Mouse (Mus musculus) heart, embryonic 10.5 days (tissue): ENCODE results near the gene Cbx2. TPM values are rescaled to one million over a fixed set of nuclear protein-coding genes. Genes with fewer than 3 reads are reported as not detected.
A peak's percentile ranks its signal among the peaks of the same experiment; 100 is the strongest.

Experiments
- DNase-seq: peaks from one replicate; pipeline ENCODE4 v3.0.0-alpha.2; 2017; ENCODE audit warnings: low spot score
- H3K27ac ChIP-seq: fragments of 300-500 bp; sonication (generic); 2 replicates; pipeline ENCODE4 v1.5.1; 2016; ENCODE audit warnings: mild to moderate bottlenecking
- H3K27me3 ChIP-seq: fragments of 300-500 bp; sonication (generic); 2 replicates; pipeline ENCODE4 v1.6.1; 2016; ENCODE audit warnings: mild to moderate bottlenecking; ENCODE audit not compliant: poor library complexity, insufficient read depth, severe bottlenecking
- H3K36me3 ChIP-seq: fragments of 300-500 bp; sonication (generic); 2 replicates; pipeline ENCODE4 v1.6.1; 2016; ENCODE audit warnings: mild to moderate bottlenecking, moderate library complexity
- H3K4me1 ChIP-seq: fragments of 300-500 bp; sonication (generic); 2 replicates; pipeline ENCODE4 v1.6.1; 2016; ENCODE audit warnings: mild to moderate bottlenecking
- H3K4me3 ChIP-seq: fragments of 300-500 bp; sonication (generic); 2 replicates; pipeline ENCODE4 v1.5.1; 2016; ENCODE audit warnings: mild to moderate bottlenecking, moderate library complexity
- H3K9me3 ChIP-seq: fragments of 300-500 bp; sonication (generic); 2 replicates; pipeline ENCODE4 v1.6.1; 2016; ENCODE audit warnings: mild to moderate bottlenecking, moderate library complexity
- WGBS: fragments of 180-500 bp; shearing (Covaris S2); methylation state at CpG from one replicate; pipeline ENCODE4 v1.1.7; 2016; 5-methylcytosine and 5-hydroxymethylcytosine counted together
- polyA plus RNA-seq: library from polyadenylated mRNA; unstranded; fragments of >200 nt; fragmentation: Nextera tagmentation; extraction: Ambion mirVana; gene quantifications from 2 replicates; pipeline ENCODE4 v1.2.1, GENCODE M21; 2016

Gene Cbx2
- polyA plus RNA-seq, 1 experiment from 2014 or later, result 56.0 TPM

DNA sequence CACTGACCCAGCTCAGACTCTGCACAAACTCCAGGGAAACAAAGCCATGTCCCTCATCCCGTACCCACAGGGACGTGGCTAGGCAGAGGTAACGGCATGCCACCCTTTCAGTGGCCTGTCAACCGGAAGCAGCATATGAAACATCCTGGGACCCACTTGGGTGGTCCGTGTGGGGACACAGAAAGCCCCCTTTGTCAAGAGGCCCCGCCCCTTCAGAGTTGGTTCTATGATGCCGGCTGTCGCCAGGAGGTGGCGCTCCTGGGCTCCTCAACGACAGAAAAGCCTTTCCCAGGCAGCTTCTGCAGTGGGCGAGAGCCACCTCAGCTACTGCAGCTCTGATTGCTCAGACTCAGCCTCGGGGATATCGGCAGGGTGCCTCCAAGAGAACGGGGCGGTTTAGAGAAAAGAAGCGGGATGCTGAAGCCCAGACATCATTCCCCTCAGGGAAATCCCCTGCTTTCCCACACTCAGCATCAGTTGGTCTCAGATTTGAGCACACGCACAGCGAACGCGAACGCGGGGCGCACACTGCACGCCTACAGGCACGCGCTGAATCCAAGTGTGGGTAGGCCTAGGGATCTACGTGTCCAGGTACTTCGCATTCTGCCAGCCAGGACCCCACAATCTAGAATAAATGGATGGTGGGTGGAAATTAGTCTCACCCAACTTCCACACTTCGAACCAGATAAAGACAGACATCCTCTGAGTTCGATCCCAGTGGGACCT is 24.1 kb upstream of the Cbx2 start:
- H3K4me3 ChIP-seq, result peak overlapping the region; percentile 22
- H3K36me3 ChIP-seq, result no peaks in the 10 kb centered on the region
- peak; percentile 88 for DNase-seq
- no peak overlapping the region for H3K27ac ChIP-seq
- WGBS, result 14% methylated on average over 30 of the region's 30 CpGs
- H3K4me1 ChIP-seq, result peaks cover 28% of the 10 kb centered on the region
- H3K9me3 ChIP-seq, result no peaks in the 10 kb centered on the region
- peaks cover 90% of the 10 kb centered on the region for H3K27me3 ChIP-seq

DNA sequence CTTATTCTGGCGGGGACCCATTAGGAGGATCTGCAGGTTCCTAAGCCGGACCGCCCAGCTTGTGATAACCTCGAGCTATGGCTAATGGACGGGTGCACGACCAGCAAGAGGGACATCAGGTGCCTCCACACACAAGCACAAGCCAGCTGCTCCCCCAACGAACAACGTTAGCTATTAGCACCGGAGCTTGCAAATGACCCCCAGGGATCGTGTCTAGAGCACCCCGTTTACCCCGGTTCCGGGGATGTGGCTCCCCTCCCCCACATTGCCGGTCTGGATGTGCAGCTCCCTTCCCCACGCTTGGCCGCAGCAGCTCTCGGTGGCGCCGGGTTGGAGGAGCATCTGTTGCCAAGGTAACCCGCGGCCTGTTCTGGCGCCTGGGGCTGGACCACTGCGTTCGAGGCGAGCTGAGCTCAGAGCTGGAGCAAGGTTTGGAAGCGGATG is 23.4 kb upstream of the Cbx2 start:
- Histone ChIP-seq H3K27me3 (peaks cover 85% of the 10 kb centered on the region), H3K27ac (no peak overlapping the region), H3K4me3 (0 out of 2 replicates have a peak overlapping the region, but pooled peaks have one; percentile 16), H3K4me1 (peaks cover 28% of the 10 kb centered on the region), H3K9me3 (no peaks in the 10 kb centered on the region), H3K36me3 (no peaks in the 10 kb centered on the region)
- WGBS, result 6% methylated on average over 26 of the region's 26 CpGs
- no peak for DNase-seq

GRCm38 (mm10) chr11:119000877-119001276 is 21.9 kb upstream of the Cbx2 start:
- Histone ChIP-seq H3K27ac (no peak overlapping the region), H3K4me3 (no peak overlapping the region), H3K27me3 (peaks cover 73% of the 10 kb centered on the region), H3K4me1 (peaks cover 15% of the 10 kb centered on the region), H3K36me3 (no peaks in the 10 kb centered on the region), H3K9me3 (no peaks in the 10 kb centered on the region)
- DNase-seq, result no peak
- 78% methylated on average over 2 of the region's 2 CpGs for WGBS

DNA sequence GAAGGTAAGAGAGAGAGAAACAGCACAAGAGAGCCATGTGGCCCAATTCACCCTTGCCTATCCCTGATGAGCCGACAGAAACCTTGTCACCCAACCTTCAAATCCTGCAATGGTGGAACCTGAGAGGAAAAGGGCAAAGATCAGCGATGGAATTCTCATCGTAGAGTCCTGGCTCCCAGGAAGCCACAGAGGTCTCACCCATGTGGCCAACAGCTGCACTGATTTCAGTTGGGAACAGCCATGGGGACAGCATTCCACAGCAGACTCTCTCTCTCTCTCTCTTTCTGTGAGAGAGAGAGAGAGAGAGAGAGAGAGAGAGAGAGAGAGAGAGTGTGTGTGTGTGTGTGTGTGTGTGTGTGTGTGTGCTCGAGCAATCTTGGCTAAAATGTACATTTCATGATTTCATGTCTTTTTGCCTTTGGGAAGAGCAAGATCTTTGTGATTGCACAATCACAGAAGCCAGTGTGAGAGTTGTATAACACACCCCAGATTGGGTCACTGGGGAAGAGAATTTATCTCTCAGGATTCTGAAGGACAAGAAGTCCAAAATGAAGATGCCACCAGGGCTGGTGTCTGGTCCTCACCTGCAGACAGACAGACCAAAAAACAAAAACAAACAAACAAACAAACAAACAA is 21.2 kb upstream of the Cbx2 start:
- 63% methylated on average over 4 of the region's 4 CpGs for WGBS
- no peak overlapping the region for H3K4me3 ChIP-seq

DNA sequence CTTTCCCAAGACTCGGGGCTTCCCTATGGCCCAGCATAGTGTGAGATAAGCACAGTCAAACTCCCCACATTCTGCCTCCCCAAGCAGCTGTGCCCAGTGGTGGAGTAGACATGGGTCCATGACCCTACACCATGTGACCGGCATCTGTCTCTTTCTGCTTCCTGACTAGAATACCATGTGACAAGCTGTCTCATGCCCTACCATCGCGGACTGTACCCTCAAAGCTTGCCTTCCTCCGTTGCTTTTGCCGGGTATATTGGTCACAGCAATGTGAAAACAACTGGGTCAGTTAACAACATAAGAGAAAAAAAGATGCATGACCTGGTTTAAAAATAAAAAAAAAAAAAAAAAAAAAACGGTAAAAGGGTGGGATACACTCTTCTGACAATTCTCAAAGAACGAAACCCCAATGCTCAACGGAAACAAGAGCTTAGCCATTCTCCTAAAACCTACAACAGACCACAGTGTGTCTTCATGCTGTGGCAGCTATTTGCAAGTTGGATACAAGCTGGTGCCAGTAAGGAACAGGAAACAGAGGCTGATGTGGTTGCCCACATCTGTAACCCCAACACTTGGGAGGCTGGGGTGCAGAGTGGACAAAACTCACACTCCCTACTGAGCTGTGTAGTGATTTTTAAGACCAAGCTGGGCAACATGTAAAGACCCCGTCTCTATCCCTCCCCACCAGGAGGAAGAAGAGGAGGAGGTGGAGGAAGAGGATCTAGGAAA is 17.1 kb upstream of the Cbx2 start:
- Histone ChIP-seq H3K27me3 (peaks cover 29% of the 10 kb centered on the region), H3K27ac (no peak overlapping the region), H3K4me3 (no peak overlapping the region), H3K36me3 (no peaks in the 10 kb centered on the region), H3K4me1 (peaks cover 11% of the 10 kb centered on the region), H3K9me3 (no peaks in the 10 kb centered on the region)
- no peak for DNase-seq
- WGBS, result 82% methylated on average over 10 of the region's 10 CpGs

More for the DNA sequence above, 21.2 kb upstream of the Cbx2 start:
- H3K27ac ChIP-seq, result no peak overlapping the region
- no peak for DNase-seq
- H3K27me3 ChIP-seq, result peaks cover 66% of the 10 kb centered on the region
- no peaks in the 10 kb centered on the region for H3K9me3 ChIP-seq
- H3K4me1 ChIP-seq, result peaks cover 12% of the 10 kb centered on the region
- no peaks in the 10 kb centered on the region for H3K36me3 ChIP-seq

DNA sequence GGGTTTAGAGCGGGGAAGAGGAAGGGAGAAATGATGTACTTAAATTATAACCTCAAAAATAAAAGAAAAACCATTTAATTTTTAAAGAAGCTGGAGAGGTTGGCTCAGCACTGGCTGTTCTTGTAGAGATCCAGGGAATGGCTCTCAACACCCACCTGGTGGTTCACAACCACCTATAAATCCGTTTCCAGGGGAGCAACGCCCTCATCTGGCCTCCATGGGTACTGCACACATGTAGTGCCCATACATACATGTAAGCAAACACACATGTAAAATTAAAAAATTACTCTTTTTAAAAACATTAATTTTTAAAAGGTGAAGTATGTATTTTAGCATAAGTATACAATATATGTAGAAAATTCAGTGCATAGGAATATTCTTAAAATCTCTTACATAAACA is 16.3 kb upstream of the Cbx2 start:
- H3K36me3 ChIP-seq, result no peaks in the 10 kb centered on the region

GRCm38 (mm10) chr11:119007461-119008456 is 15.0 kb upstream of the Cbx2 start:
- peaks cover 11% of the 10 kb centered on the region; the same call in 1 of the 2 replicates for H3K27me3 ChIP-seq
- H3K9me3 ChIP-seq, result no peaks in the 10 kb centered on the region
- DNase-seq, result peak; percentile 87
- H3K4me3 ChIP-seq, result peak overlapping the region; percentile 56
- 17% methylated on average over 21 of the region's 21 CpGs for WGBS
- H3K27ac ChIP-seq, result peak overlapping the region; percentile 74
- peaks cover 11% of the 10 kb centered on the region for H3K4me1 ChIP-seq
- H3K36me3 ChIP-seq, result no peaks in the 10 kb centered on the region

More for the DNA sequence above, 16.3 kb upstream of the Cbx2 start:
- H3K9me3 ChIP-seq, result no peaks in the 10 kb centered on the region
- H3K4me3 ChIP-seq, result no peak overlapping the region
- H3K27ac ChIP-seq, result no peak overlapping the region
- peaks cover 11% of the 10 kb centered on the region for H3K4me1 ChIP-seq
- peaks cover 22% of the 10 kb centered on the region; the same call in 1 of the 2 replicates for H3K27me3 ChIP-seq
- no peak for DNase-seq
- 72% methylated on average over 3 of the region's 3 CpGs for WGBS

- Histone ChIP-seq H3K9me3 (no peaks in the 10 kb centered on the region), H3K4me3 (no peak overlapping the region), H3K27me3 (peaks cover 9% of the 10 kb centered on the region; the same call in 1 of the 2 replicates), H3K27ac (no peak overlapping the region), H3K4me1 (no peaks in the 10 kb centered on the region), H3K36me3 (no peaks in the 10 kb centered on the region)
- DNase-seq, result no peak
- WGBS, result 81% methylated on average over 7 of the region's 7 CpGs
Observed at GRCm38 (mm10) chr11:119014455-119014854, 8.3 kb upstream of the Cbx2 start.

GRCm38 (mm10) chr11:119017506-119017905 is 5.3 kb upstream of the Cbx2 start:
- no peak overlapping the region for H3K27ac ChIP-seq
- 0 out of 2 replicates have a peak, but pooled peaks cover under 1% of the 10 kb centered on the region for H3K4me1 ChIP-seq
- H3K27me3 ChIP-seq, result peaks cover 33% of the 10 kb centered on the region
- H3K4me3 ChIP-seq, result no peak overlapping the region
- no peak for DNase-seq
- no peaks in the 10 kb centered on the region for H3K36me3 ChIP-seq
- H3K9me3 ChIP-seq, result no peaks in the 10 kb centered on the region
- 76% methylated on average over 7 of the region's 7 CpGs for WGBS

DNA sequence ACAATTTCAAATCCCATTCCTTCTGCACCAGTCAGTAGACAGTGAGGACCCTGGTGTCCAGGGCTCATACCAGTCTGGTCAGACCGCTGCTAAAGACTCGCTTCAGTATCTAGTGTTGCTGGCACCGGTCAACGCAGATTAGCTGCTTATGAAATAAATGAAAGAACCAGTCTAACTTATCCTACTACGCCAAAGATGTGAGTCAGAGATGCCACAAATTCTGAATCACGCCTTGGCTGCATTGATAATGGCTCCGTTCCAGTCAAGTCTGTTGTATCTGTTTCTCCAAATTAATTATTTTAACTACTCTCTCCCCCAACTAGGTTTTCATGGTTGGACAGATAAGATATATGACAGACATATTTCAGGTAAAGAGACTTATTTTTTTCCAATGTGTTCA is 1.6 kb upstream of the Cbx2 start:
- peaks cover 7% of the 10 kb centered on the region for H3K36me3 ChIP-seq
- no peaks in the 10 kb centered on the region for H3K9me3 ChIP-seq
- no peak for DNase-seq
- WGBS, result 85% methylated on average over 7 of the region's 7 CpGs
- peaks cover 33% of the 10 kb centered on the region for H3K27me3 ChIP-seq
- H3K27ac ChIP-seq, result no peak overlapping the region
- H3K4me1 ChIP-seq, result peaks cover 36% of the 10 kb centered on the region
- H3K4me3 ChIP-seq, result no peak overlapping the region

GRCm38 (mm10) chr11:119022068-119022894 is 481 bp upstream of the Cbx2 start:
- no peak for DNase-seq
- Histone ChIP-seq H3K27ac (peak overlapping the region; percentile 97), H3K4me3 (peak overlapping the region; percentile 93), H3K4me1 (peaks cover 45% of the 10 kb centered on the region), H3K9me3 (no peaks in the 10 kb centered on the region), H3K36me3 (peaks cover 18% of the 10 kb centered on the region), H3K27me3 (peaks cover 33% of the 10 kb centered on the region)
- 6% methylated on average over 42 of the region's 42 CpGs for WGBS
